ENCODE assay signal across 22 mouse cellular contexts in genomic region chr11:95560773-95561172, GRCm38 (mm10). TPM values are rescaled to one million over a fixed set of nuclear protein-coding genes. Genes with fewer than 3 reads are reported as not detected.
A peak's percentile ranks its signal among the peaks of the same experiment; 100 is the strongest.
DNase-seq lines count a peak whose midpoint lies in the region; ATAC-seq lines count a peak whose summit lies in the region.
"Had no signal": no experiment of that assay in that cellular context is flagged by ENCODE, and none has a peak within 500 bp of the region (broad histone marks: within the 10 kb centered on the region; RNA-seq: fewer than 3 reads in every experiment).

No protein-coding gene starts in this region.

- peaks cover 22% of the 10 kb centered on the region for H3K4me1 ChIP-seq in kidney, embryonic 15.5 days
- H3K4me1 ChIP-seq: liver, embryonic 13.5 days had no signal

- 0 out of 2 replicates have a peak, but pooled peaks cover 3% of the 10 kb centered on the region for H3K9me3 ChIP-seq in kidney, embryonic 15.5 days (replicated peaks)
- H3K9me3 ChIP-seq: heart, embryonic 15.5 days; liver, embryonic 13.5 days; neural tube, embryonic 13.5 days had no signal

- H3K9ac ChIP-seq in kidney, embryonic 15.5 days: no peak overlapping the region
- H3K9ac ChIP-seq: heart, embryonic 15.5 days; limb, embryonic 12.5 days; liver, embryonic 13.5 days; lung, embryonic 14.5 days; neural tube, embryonic 13.5 days had no signal

- no peak for ATAC-seq in kidney, embryonic 15.5 days (replicated peaks; ENCODE audit: low FRiP score)
- ATAC-seq: activated CD4-positive, CD25-positive, alpha-beta regulatory T cell, adult 4 months had no signal

- WGBS in kidney, embryonic 15.5 days: 74% methylated on average over 3 of the region's 3 CpGs

- intact Hi-C loops in gastrocnemius, postnatal 36 days (cut with DNase I): no loop called here

- peaks cover 4% of the 10 kb centered on the region; the same call in 1 of the 2 replicates for H3K27me3 ChIP-seq in kidney, embryonic 15.5 days
- H3K27me3 ChIP-seq: heart, embryonic 15.5 days; neural tube, embryonic 13.5 days had no signal

- peak; percentile 75 to 79 for DNase-seq in cerebellum, postnatal 10 days
- DNase-seq in cerebellum, adult 8-10 months: no peak
- DNase-seq in kidney, adult 18-20 months: peak; percentile 58
- peak; percentile 52 to 68 for DNase-seq in urinary bladder, postnatal 36 days (ENCODE audit: low spot score in 2 of 2)
- no peak for DNase-seq in urinary bladder, adult 2 months (ENCODE audit: low spot score)
- DNase-seq in gastrocnemius, postnatal 36 days: no peak
- DNase-seq in gastrocnemius, postnatal 25 days: no peak
- DNase-seq: adrenal gland, postnatal 14 days; cerebellum, postnatal 36 days; gastrocnemius, adult 2 months; liver, embryonic 13.5 days; lung, embryonic 14.5 days; lung, postnatal 36 days; spleen, adult 18-20 months; thymus, postnatal 4 days had no signal

- H3K4me3 ChIP-seq in kidney, embryonic 15.5 days (replicated peaks): no peak overlapping the region
- H3K4me3 ChIP-seq: gastrocnemius, adult 2 months; heart, embryonic 15.5 days; left cerebral cortex, adult 2 months; limb, embryonic 12.5 days; liver, embryonic 13.5 days; neural tube, embryonic 13.5 days had no signal

- H3K36me3 ChIP-seq in kidney, embryonic 15.5 days: no peaks in the 10 kb centered on the region
- H3K36me3 ChIP-seq: heart, embryonic 15.5 days; limb, embryonic 12.5 days; liver, embryonic 13.5 days; neural tube, embryonic 13.5 days had no signal

- no peak overlapping the region for H3K27ac ChIP-seq in kidney, embryonic 15.5 days
- H3K27ac ChIP-seq: gastrocnemius, adult 2 months; heart, embryonic 15.5 days; kidney, postnatal 0 days; left cerebral cortex, adult 2 months; limb, embryonic 12.5 days; liver, embryonic 13.5 days; neural tube, embryonic 13.5 days had no signal

- H3K4me2 ChIP-seq in kidney, embryonic 15.5 days: no peak overlapping the region
- H3K4me2 ChIP-seq: heart, embryonic 15.5 days; limb, embryonic 12.5 days; liver, embryonic 13.5 days; lung, embryonic 14.5 days; neural tube, embryonic 13.5 days had no signal

RNA-seq across cellular contexts. Expression of gene Ngfr, which starts 26.8 kb away (rescaled TPM):
- 25.8 and 28.7 TPM in 2 replicates for polyA plus RNA-seq in kidney, embryonic 15.5 days (2015; fragmentation: Nextera tagmentation; extraction: Ambion mirVana)
- polyA plus RNA-seq in urinary bladder, adult 2 months (2012; rRNA removed): 4.1 and 4.2 TPM in 2 replicates
- under 1 TPM; 0.27 to 0.48 TPM for total RNA-seq in gastrocnemius, postnatal 36 days (2021)
- under 1 TPM; 0.43 to 0.61 TPM for total RNA-seq in gastrocnemius, postnatal 25 days (2021)
- polyA plus RNA-seq: activated CD4-positive, CD25-positive, alpha-beta regulatory T cell, adult 4 months had no signal

RNA-seq across cellular contexts. Expression of gene Nxph3, which starts 46.4 kb away (rescaled TPM):
- polyA plus RNA-seq in kidney, embryonic 15.5 days (2015; fragmentation: Nextera tagmentation; extraction: Ambion mirVana): 0.32 and 0.40 TPM in 2 replicates
- 2.3 and 3.4 TPM in 2 replicates for polyA plus RNA-seq in urinary bladder, adult 2 months (2012; rRNA removed)
- total RNA-seq in gastrocnemius, postnatal 36 days (2021): under 1 TPM; 0.15 to 0.20 TPM
- under 1 TPM; 0.16 to 0.26 TPM for total RNA-seq in gastrocnemius, postnatal 25 days (2021)
- polyA plus RNA-seq: activated CD4-positive, CD25-positive, alpha-beta regulatory T cell, adult 4 months had no signal

Comparison
In these comparisons a context has a peak if more than half of its experiments do, and no peak if none do; other contexts are left out.
1. DNase-seq: peak in cerebellum, postnatal 10 days (2 of 2), kidney, adult 18-20 months (single experiment) and urinary bladder, postnatal 36 days (2 of 2); none in cerebellum, adult 8-10 months (single experiment), urinary bladder, adult 2 months (single experiment), gastrocnemius, postnatal 36 days (0 of 2) and gastrocnemius, postnatal 25 days (single experiment).